Mouse (Mus musculus) brain, embryonic 14.5 days (tissue): Measurements from ENCODE around the gene Zc3h12c.

Source experiments
- CTCF ChIP-seq: fragments of 200-500 bp; IDR thresholded peaks from 2 replicates; pipeline ENCODE4 v1.5.1; 2012; ENCODE audit warnings: inconsistent platforms, mild to moderate bottlenecking, moderate library complexity, borderline replicate concordance; ENCODE audit not compliant: insufficient read depth, insufficient read length; ENCODE audit errors: extremely low read depth
- POLR2A ChIP-seq: fragments of 200-500 bp; IDR thresholded peaks from 2 replicates; pipeline ENCODE4 v1.6.1; 2012; ENCODE audit warnings: mild to moderate bottlenecking, inconsistent platforms, borderline replicate concordance; ENCODE audit not compliant: poor library complexity, insufficient read depth, insufficient read length, severe bottlenecking; ENCODE audit errors: extremely low read depth

DNA sequence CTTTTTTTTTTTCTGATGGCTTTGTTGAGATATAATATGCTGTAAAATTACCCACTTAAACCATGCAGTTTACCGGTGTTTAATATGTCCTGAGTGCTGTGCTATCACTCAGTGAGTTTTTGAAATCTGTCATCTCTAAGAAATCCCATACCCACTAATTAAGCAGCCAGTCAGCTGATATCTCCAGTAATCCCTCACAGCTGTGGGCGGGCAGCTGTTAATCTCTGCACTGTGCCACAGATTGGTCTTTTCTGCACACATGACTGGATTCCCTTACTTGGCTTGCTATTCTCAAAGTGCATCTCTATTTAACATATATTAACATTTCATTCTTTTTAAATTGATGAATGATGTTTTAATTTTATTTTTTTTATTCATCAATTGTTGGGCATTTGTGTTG, 92.3 kb downstream of the Zc3h12c start:
- TF ChIP-seq POLR2A (no peak), CTCF (no peak)
